Mouse (Mus musculus) CH12.LX (cell line): ENCODE results near the gene Rab42. TPM values are rescaled to one million over a fixed set of nuclear protein-coding genes. Genes with fewer than 3 reads are reported as not detected.

ENCODE experiments used
- DNase-seq: peaks from one replicate; pipeline ENCODE4 v3.0.0-alpha.2; 2013; ENCODE audit errors: extremely low read depth
- H3K27ac ChIP-seq: 2 replicates; pipeline ENCODE4 v1.5.1; 2012; ENCODE audit warnings: low read depth, mild to moderate bottlenecking, control low read depth, moderate library complexity; ENCODE audit not compliant: insufficient read depth
- H3K27me3 ChIP-seq: replicated peaks from 2 replicates; pipeline ENCODE3; 2012; ENCODE audit warnings: inconsistent platforms
- H3K36me3 ChIP-seq, 2 experiments: replicated peaks in 1 of 2; 2 replicates each; pipeline versions ENCODE3 to v1.6.1; 2012; ENCODE audit warnings: inconsistent platforms in 1 of 2, low read length in 1 of 2, mild to moderate bottlenecking in 1 of 2, mixed read lengths in 1 of 2, moderate library complexity in 1 of 2; ENCODE audit not compliant: control insufficient read depth in 1 of 2, insufficient read depth in 1 of 2
- H3K4me1 ChIP-seq, 2 experiments: 2 replicates each; pipeline ENCODE4 v1.6.1; 2012; ENCODE audit warnings: inconsistent platforms in 1 of 2, moderate library complexity in 1 of 2; ENCODE audit not compliant: insufficient read depth in 2 of 2, control insufficient read depth in 1 of 2
- H3K4me2 ChIP-seq: 2 replicates; pipeline ENCODE4 v1.6.1; 2012; ENCODE audit warnings: low read depth, mild to moderate bottlenecking, control low read depth; ENCODE audit not compliant: poor library complexity, insufficient read depth, severe bottlenecking
- H3K4me3 ChIP-seq, 3 experiments: fragments of 150-350 bp in 1 of 3; sonication (generic) in 1 of 3; replicated peaks in 1 of 3; 2 replicates each; pipeline versions ENCODE3 to v1.5.1; 2011 to 2012; ENCODE audit warnings: low read depth in 2 of 3, low read length in 2 of 3, mild to moderate bottlenecking in 2 of 3, moderate library complexity in 2 of 3, control low read depth in 1 of 3, improper control_type of control experiment in 1 of 3, inconsistent platforms in 1 of 3, mixed read lengths in 1 of 3; ENCODE audit not compliant: poor library complexity in 1 of 3
- H3K79me2 ChIP-seq: replicated peaks from 2 replicates; pipeline ENCODE4 v1.6.1; 2012; ENCODE audit warnings: mild to moderate bottlenecking, moderate library complexity; ENCODE audit not compliant: control insufficient read depth, poor library complexity, insufficient read depth, severe bottlenecking; ENCODE audit errors: extremely low read depth
- H3K9ac ChIP-seq: 2 replicates; pipeline ENCODE4 v1.6.1; 2012; ENCODE audit warnings: low read depth, mild to moderate bottlenecking, control low read depth, moderate library complexity; ENCODE audit not compliant: insufficient read depth
- H3K9me3 ChIP-seq: replicated peaks from 2 replicates; pipeline ENCODE3; 2012; ENCODE audit warnings: low read length, inconsistent platforms, mixed read lengths
- BHLHE40 ChIP-seq: IDR thresholded peaks from 2 replicates; pipeline ENCODE4 v1.6.1; 2011; ENCODE audit warnings: mild to moderate bottlenecking, low read depth, low read length, improper control_type of control experiment
- CHD2 ChIP-seq: IDR thresholded peaks from 2 replicates; pipeline ENCODE4 v1.6.1; 2011; ENCODE audit warnings: low read length, improper control_type of control experiment
- CTCF ChIP-seq, 2 experiments: IDR thresholded peaks in 1 of 2; conservative IDR thresholded peaks in 1 of 2; 2 replicates each; pipeline ENCODE4 v1.5.1; 2011 to 2012; ENCODE audit warnings: low read depth in 2 of 2, low read length in 2 of 2, improper control_type of control experiment in 1 of 2, inconsistent platforms in 1 of 2, mild to moderate bottlenecking in 1 of 2, moderate library complexity in 1 of 2
- ELF1 ChIP-seq: IDR thresholded peaks from 2 replicates; pipeline ENCODE4 v1.6.1; 2014; ENCODE audit warnings: low read depth, mild to moderate bottlenecking, inconsistent platforms, low read length, improper control_type of control experiment
- EP300 ChIP-seq: IDR thresholded peaks from 2 replicates; pipeline ENCODE4 v1.6.1; 2011; ENCODE audit warnings: low read length, improper control_type of control experiment
- JUN ChIP-seq: IDR thresholded peaks from 2 replicates; pipeline ENCODE4 v1.6.1; 2011; ENCODE audit warnings: low read depth, mild to moderate bottlenecking, low read length, improper control_type of control experiment, moderate library complexity; ENCODE audit not compliant: insufficient read depth
- JUND ChIP-seq: conservative IDR thresholded peaks from 2 replicates; pipeline ENCODE4 v1.6.1; 2011; ENCODE audit warnings: low read depth, low read length, improper control_type of control experiment
- MAX ChIP-seq: IDR thresholded peaks from 2 replicates; pipeline ENCODE4 v1.6.1; 2011; ENCODE audit warnings: low read length, improper control_type of control experiment
- MAZ ChIP-seq: IDR thresholded peaks from 2 replicates; pipeline ENCODE4 v1.6.1; 2012; ENCODE audit warnings: low read depth, mild to moderate bottlenecking, inconsistent platforms, low read length, improper control_type of control experiment, moderate library complexity
- MXI1 ChIP-seq: IDR thresholded peaks from 2 replicates; pipeline ENCODE4 v1.6.1; 2011; ENCODE audit warnings: mild to moderate bottlenecking, low read depth, low read length, improper control_type of control experiment
- MYC ChIP-seq: IDR thresholded peaks from 2 replicates; pipeline ENCODE4 v1.6.1; 2011; ENCODE audit warnings: low read depth, mild to moderate bottlenecking, improper control_type of control experiment, low read length
- POLR2A ChIP-seq: IDR thresholded peaks from 2 replicates; pipeline ENCODE4 v1.6.1; 2011; ENCODE audit warnings: low read depth, mild to moderate bottlenecking, improper control_type of control experiment, low read length
- POLR2AphosphoS2 ChIP-seq: IDR thresholded peaks from 2 replicates; pipeline ENCODE4 v1.6.1; 2011; ENCODE audit warnings: low read depth, low read length, improper control_type of control experiment
- RAD21 ChIP-seq: IDR thresholded peaks from 2 replicates; pipeline ENCODE4 v1.6.1; 2011; ENCODE audit warnings: low read depth, mild to moderate bottlenecking, low read length, improper control_type of control experiment, moderate library complexity
- SIN3A ChIP-seq: IDR thresholded peaks from 2 replicates; pipeline ENCODE4 v1.6.1; 2012; ENCODE audit warnings: low read length, improper control_type of control experiment, inconsistent platforms
- SMC3 ChIP-seq: IDR thresholded peaks from 2 replicates; pipeline ENCODE4 v1.6.1; 2011; ENCODE audit warnings: low read depth, low read length, improper control_type of control experiment
- TCF12 ChIP-seq: IDR thresholded peaks from 2 replicates; pipeline ENCODE4 v1.6.1; 2014; ENCODE audit warnings: low read depth, mild to moderate bottlenecking, inconsistent platforms, low read length, improper control_type of control experiment
- USF1 ChIP-seq: IDR thresholded peaks from 2 replicates; pipeline ENCODE4 v1.6.1; 2014; ENCODE audit warnings: low read depth, mild to moderate bottlenecking, inconsistent platforms, low read length, improper control_type of control experiment
- ZKSCAN1 ChIP-seq: IDR thresholded peaks from 2 replicates; pipeline ENCODE4 v1.6.1; 2012; ENCODE audit warnings: low read depth, inconsistent platforms, low read length, improper control_type of control experiment, borderline replicate concordance
- ZMIZ1 ChIP-seq: IDR thresholded peaks from 2 replicates; pipeline ENCODE4 v1.6.1; 2012; ENCODE audit warnings: low read depth, mild to moderate bottlenecking, inconsistent platforms, low read length, improper control_type of control experiment
- ZNF384 ChIP-seq: IDR thresholded peaks from 2 replicates; pipeline ENCODE4 v1.6.1; 2012; ENCODE audit warnings: low read depth, low read length, improper control_type of control experiment, inconsistent platforms
- dilution Hi-C: fragments of 300-500 bp; cut with MboI; formaldehyde crosslinking; loops from 2 replicates; pipeline ENCODE4 v1.14.3; 2020; ENCODE audit warnings: low sequenced_read_pairs; ENCODE audit not compliant: extremely low pct_unique_long_range_greater_than_20kb, extremely low pct_ligation_motif_present
- in situ Hi-C: fragments of 300-500 bp; cut with MboI; formaldehyde crosslinking; loops from 3 replicates; pipeline ENCODE4 v1.14.3; 2019; ENCODE audit warnings: low sequenced_read_pairs, low pct_ligation_motif_present, low pct_unique_long_range_greater_than_20kb, mixed read lengths
- polyA plus RNA-seq: library from polyadenylated mRNA; unstranded; fragments of >175 nt; gene quantifications from 2 replicates; pipeline ENCODE4 v1.2.1, GENCODE M21; 2012; ENCODE audit warnings: low read depth; ENCODE audit not compliant: insufficient read length
- total RNA-seq, 2 experiments: library from RNA; depleted of rRNA; stranded (reverse); fragments of 300-350 nt in 1 of 2; fragments of >200 nt in 1 of 2; gene quantifications; 2 replicates each; pipeline ENCODE4 v1.2.3; 2012 to 2014

Gene Rab42
- total and polyA plus RNA-seq, 3 experiments = 0.31 to 0.51 TPM; not detected in 1

DNA sequence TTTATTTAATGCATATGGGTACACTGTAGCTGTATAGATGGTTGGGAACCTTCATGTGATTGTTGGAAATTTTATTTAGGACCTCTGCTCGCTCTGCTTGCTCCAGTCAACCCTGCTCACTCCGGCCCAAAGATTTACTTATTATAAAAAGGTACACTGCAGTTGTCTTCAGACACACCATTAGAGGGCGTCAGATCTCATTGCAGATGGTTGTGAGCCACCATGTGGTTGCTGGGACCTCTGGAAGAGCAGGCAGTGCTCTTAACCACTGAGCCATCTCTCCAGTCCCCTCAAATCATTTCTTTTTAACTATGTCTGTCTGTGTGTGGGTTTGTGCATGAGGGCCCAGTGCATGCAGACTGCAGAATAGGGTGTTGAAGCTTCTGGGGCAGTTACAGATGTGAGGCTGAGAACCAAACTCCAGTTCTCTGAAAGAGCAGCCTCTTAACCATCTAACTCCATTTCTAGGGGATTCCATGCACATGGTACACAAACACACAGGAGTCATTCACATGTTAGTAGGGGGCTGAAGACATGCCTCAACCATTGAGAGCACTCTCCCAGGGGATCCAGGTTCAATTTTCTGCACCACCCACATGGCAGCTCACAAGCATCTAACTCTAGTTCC lies 46.4 kb upstream of the Rab42 start (continued):
- TF ChIP-seq BHLHE40 = 0 out of 2 replicates have a peak, but pooled peaks have one; percentile 23
- no peak for TF ChIP-seq JUN
- TF ChIP-seq MAX = peak; percentile 84
- TF ChIP-seq POLR2AphosphoS2 = no peak
- no peak for TF ChIP-seq TCF12
- peak; percentile 21 for TF ChIP-seq SMC3
- peak; percentile 51; the same call in 1 of the 2 replicates for TF ChIP-seq SIN3A
- TF ChIP-seq ZNF384 = no peak
- peak; percentile 41; the same call in 1 of the 2 replicates for TF ChIP-seq CHD2
- no peak for TF ChIP-seq JUND
- TF ChIP-seq ELF1 = no peak
- no peak; the same call in 1 of the 2 replicates for TF ChIP-seq MXI1
- TF ChIP-seq POLR2A = peak; percentile 75
- TF ChIP-seq ZMIZ1 = peak; percentile 91

DNA sequence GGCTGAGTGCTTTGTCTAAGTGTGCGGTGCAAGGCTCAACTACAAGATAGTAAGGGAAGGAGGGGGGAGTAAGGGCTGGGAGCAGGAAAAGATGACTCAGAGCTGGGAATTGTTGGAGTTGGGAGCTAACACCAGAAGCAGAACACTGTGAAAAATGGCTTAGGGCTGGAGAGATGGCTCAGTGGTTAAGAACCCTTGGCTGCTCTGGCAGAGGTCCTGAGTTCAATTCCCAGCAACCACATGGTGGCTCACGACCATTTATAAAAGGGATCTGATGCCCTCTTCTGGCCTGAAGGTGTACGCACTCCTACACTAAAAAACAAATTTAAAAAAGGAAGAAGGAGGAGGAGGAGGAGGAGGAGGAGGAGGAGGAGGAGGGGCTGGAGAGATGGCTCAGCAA lies 43.5 kb upstream of the Rab42 start:
- no peaks in the 10 kb centered on the region for H3K9me3 ChIP-seq
- no peak for DNase-seq
- H3K27me3 ChIP-seq = no peaks in the 10 kb centered on the region
- peaks cover 43% of the 10 kb centered on the region for H3K79me2 ChIP-seq
- TF ChIP-seq JUND = no peak
- TF ChIP-seq RAD21 = peak; percentile 29
- TF ChIP-seq ZKSCAN1 = no peak
- TF ChIP-seq CTCF (conservative IDR thresholded peaks at IDR 0.05 in 1 of 2, IDR thresholded peaks at IDR 0.05 in 1 of 2; ENCODE audit: low read depth in 2 of 2, low read length in 2 of 2) = peak in 1 of 2 experiments; percentile 60; a peak in 2 of 4 replicates
- 0 out of 2 replicates have a peak, but pooled peaks have one; percentile 6 for TF ChIP-seq SMC3
- no peak for TF ChIP-seq ZMIZ1
- TF ChIP-seq MYC = peak; percentile 61
- no peak for TF ChIP-seq MAZ
- no peak overlapping the region for H3K4me3 ChIP-seq
- dilution Hi-C loops = no loop called here
- no peak overlapping the region for H3K27ac ChIP-seq
- H3K9ac ChIP-seq = no peak overlapping the region
- no peak overlapping the region for H3K4me2 ChIP-seq
- H3K36me3 ChIP-seq = peaks cover 13 to 34% of the 10 kb centered on the region in 2 experiments
- in situ Hi-C loops = no loop called here
- H3K4me1 ChIP-seq = peaks cover 17 to 62% of the 10 kb centered on the region in 2 experiments

DNA sequence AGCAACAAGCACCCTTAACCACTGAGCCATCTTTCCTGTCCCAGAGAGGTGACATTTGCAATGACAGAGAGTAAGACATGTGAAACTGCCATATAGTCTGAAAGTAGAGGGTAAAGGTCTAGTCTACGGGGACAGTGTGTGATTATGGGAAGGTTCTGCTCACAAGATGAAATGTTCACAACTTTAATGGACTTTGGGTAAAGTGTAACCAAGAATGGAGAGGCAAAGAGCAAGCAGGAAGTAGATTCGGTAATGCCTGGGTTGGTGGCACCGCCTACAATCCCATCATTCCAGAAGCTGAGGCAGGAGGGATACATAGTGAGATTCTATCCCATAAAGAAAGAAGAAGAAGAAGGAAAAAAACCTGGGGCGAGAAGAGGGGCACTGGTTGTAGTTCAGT lies 43.1 kb upstream of the Rab42 start:
- no peak overlapping the region for H3K27ac ChIP-seq
- no peaks in the 10 kb centered on the region for H3K27me3 ChIP-seq
- no peak overlapping the region for H3K9ac ChIP-seq
- H3K9me3 ChIP-seq = no peaks in the 10 kb centered on the region
- peaks cover 9 to 34% of the 10 kb centered on the region in 2 experiments for H3K36me3 ChIP-seq
- no peak overlapping the region for H3K4me3 ChIP-seq
- no peak for TF ChIP-seq CHD2
- no peak for TF ChIP-seq EP300
- no peak for TF ChIP-seq JUN
- TF ChIP-seq USF1 = no peak
- no peak overlapping the region for H3K4me2 ChIP-seq
- dilution Hi-C loops (no loop called here), in situ Hi-C loops (no loop called here)
- peaks cover 16 to 62% of the 10 kb centered on the region in 2 experiments for H3K4me1 ChIP-seq
- DNase-seq = no peak
- H3K79me2 ChIP-seq = peaks cover 43% of the 10 kb centered on the region
